Mouse (Mus musculus): ENCODE results near the gene Rbm8a2.

The Rbm8a2 gene

GRCm38 (mm10) chr1:175931391-175931790 is 47.5 kb downstream of the Rbm8a2 start:
- no peak for ATAC-seq (ENCODE audit: low TSS enrichment)

Measured in frontal cortex, adult (tissue).